Mouse (Mus musculus) olfactory bulb, adult 2 months (tissue): ENCODE results near the gene Tatdn3.

Experiments used
- CTCF ChIP-seq: fragments of 200-500 bp; IDR thresholded peaks from 2 replicates; pipeline ENCODE4 v1.5.1; 2012; ENCODE audit warnings: low read depth, mild to moderate bottlenecking, low read length, moderate library complexity; ENCODE audit not compliant: insufficient read depth
- POLR2A ChIP-seq: fragments of 200-500 bp; IDR thresholded peaks from 2 replicates; pipeline ENCODE4 v1.6.1; 2012; ENCODE audit warnings: mild to moderate bottlenecking, low read depth, low read length, moderate library complexity; ENCODE audit not compliant: insufficient read depth

- TF ChIP-seq CTCF (no peak), POLR2A (no peak)
Observed at GRCm38 (mm10) chr1:191070259-191070658, 7.5 kb upstream of the Tatdn3 start.
